Mouse (Mus musculus): ENCODE data around the gene Cenpc1. TPM values are rescaled to one million over a fixed set of nuclear protein-coding genes. Genes with fewer than 3 reads are reported as not detected.

The Cenpc1 gene
- total RNA-seq (2014; fragmentation: Nextera tagmentation) = 26.7 and 28.7 TPM in 2 replicates
- 43.5 and 46.1 TPM in 2 replicates for total RNA-seq (2017)

DNA sequence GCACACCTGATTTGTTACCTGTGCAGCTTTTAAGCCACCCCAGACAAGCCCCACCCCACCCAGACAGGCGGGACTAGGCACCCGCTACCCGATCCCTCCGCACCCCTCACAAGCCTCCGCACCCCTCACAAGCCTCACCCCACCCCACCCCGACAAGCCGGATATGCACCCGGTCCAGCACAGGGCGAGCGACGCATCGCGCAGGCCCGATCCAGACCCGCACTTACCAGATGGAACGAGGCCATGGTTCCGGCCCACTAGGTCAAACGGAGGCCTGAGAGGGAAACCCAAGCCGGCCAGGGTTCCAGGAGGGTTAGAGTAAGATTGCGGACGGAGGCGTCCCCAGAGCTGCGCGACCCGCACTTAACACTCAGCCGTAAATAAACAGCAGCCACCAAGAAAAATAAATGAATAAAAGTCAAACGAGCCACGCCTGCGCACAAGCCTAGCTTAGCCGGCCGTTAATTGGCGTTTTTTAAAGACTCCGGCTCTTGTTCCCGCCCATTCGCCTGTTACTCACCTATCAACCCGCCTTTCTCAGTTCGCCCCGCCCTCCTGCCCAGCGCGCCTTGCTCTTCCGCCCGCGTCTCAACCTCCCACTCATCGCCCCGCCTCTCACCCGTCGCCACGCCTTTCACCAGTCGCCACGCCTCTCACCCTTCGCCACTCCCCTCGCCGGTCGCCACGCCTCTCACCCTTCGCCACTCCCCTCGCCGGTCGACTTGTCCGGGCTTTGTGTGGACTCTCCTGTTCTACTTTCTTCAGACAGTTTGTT, at the start of gene Cenpc1:
Cenpc1 (minus strand) TSS at position 483 of the 775 bp plus-strand sequence.
- peak; percentile 82 for ATAC-seq (replicated peaks; ENCODE audit: poor library complexity, severe bottlenecking)

DNA sequence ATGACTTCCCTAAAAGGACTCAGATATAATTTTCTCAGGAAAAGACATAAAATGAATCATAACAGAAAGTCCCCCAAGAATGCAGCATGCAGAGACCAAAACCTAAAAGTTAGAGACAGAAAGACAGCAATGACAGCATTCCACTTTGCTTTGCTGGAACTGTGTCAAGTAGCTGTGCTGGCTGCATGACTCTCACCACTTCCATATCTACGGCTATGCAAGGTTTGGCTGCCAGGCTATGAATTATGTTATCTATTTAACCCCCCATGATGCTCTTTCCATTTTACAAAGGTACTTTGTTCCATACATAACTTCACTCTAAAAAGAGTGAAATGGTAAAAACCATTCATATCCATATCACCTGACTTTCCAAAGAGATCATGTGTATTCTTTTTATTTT, 48.6 kb upstream of the Cenpc1 start:
- ATAC-seq (replicated peaks; ENCODE audit: poor library complexity, severe bottlenecking) = no peak

DNA sequence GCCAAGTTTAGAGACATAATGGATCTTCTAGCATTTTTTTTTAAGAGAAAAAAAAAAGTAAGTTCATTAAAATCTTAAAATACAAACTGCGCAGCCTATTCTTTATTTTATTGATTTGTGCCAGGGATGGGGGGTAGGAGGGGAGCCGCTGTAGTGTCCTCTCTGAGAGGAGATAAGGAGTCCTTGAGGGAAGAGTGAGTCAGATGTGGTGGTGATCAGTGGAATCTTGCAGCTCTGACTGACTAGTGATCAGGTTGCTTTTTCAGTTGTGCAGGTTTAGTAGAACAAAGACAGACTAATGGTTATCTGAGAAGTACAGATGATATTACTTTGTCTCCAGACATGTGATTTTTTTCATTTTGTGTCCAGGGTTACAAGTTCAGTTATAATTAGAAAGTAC, 47.7 kb upstream of the Cenpc1 start:
- ATAC-seq (replicated peaks; ENCODE audit: poor library complexity, severe bottlenecking) = no peak

DNA sequence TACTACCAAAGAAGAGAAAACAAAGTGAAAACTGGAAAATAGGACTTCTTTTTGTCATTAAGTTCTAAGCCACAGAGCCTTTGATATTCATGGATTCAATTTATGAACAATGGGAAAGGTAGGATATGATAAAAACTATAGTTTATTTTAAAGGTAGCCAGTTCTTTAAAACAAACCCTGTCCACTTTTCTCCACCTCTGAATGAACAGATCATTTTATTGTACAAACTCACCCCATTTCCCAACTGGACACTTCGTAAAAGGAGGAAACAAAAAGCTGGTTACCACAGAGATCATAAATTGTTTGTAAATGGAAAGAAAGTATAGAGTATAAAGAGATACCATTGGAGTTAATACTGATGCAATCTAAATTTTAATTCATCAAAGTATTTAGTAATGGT, 45.7 kb upstream of the Cenpc1 start:
- ATAC-seq (replicated peaks; ENCODE audit: poor library complexity, severe bottlenecking) = no peak

DNA sequence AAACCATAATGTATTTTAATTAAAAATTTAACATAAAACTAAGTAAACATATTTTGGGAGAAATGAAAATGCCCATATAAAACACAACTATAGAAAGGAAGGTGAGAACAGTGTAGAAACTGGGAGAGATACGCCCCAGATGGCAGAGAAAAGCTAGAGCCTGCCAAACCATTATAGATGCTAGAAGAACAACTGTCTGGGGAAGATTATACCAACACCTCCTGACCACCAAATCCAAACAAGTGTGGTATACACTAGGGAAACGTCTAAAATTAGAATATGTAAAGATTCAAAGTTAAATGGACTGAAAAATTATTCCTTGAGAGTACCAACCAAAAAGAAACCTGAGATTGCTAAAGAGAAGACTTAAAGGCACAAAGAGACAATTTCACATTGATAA, 41.2 kb upstream of the Cenpc1 start:
- no peak for ATAC-seq (replicated peaks; ENCODE audit: poor library complexity, severe bottlenecking)

DNA sequence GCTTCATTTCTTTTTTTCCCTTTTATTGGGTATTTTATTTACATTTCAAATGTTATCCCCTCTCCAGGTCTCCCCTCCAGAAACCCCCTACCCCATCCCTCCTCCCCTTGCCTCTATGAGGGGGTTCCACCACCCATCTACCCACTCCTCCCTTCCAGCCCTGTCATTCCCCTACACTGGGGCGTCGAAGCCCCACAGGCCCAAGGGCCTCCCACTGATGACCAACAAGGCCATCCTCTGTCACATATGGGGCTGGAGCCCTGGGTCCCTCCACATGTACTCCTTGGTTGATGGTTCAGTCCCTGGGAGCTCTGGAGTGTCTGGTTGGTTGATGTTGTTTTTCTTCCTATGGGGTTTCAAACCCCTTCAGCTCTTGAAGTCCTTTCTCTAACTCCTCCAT, 36.8 kb upstream of the Cenpc1 start:
- ATAC-seq (replicated peaks; ENCODE audit: poor library complexity, severe bottlenecking) = no peak

DNA sequence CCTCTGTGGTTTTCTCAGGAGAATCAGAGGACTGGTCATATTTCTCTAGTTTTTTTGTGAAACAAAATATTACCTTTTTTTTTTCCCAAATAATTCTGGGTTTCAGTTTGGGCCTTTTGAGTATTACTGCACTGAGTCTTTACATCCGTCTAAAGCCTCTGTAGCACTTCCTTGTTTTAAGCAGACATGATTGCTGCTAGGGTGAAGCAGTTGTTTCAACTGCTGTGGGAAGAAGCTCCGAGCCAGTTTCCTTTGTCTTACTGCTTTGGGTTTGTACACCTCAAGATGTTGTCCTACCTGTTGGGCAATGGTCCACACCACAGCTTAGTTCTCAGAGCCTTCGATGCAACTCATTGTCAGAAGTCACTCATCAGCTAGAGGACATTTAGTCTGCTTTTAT, 35.2 kb upstream of the Cenpc1 start:
- peak; percentile 88 for ATAC-seq (replicated peaks; ENCODE audit: poor library complexity, severe bottlenecking)

DNA sequence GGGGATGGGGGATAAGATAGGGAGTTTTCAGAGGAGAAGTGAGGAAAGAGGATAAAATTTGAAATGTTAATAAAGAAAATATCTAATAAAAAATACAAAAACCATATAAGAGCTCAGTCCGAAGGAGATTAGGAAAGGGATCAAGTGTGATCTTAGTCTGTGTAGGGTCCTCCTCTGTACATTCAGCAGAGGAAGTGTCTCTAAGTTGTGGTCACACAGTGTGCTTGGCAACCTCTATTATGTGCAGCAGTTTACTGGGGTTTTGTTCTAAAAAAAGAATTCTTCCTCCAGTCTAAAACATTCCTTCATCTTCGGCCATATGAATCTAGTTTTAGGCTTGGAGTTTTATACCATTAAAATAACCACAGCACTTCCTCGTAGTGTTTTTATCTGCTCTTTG, 33.6 kb upstream of the Cenpc1 start:
- peak; percentile 82 for ATAC-seq (replicated peaks; ENCODE audit: poor library complexity, severe bottlenecking)

DNA sequence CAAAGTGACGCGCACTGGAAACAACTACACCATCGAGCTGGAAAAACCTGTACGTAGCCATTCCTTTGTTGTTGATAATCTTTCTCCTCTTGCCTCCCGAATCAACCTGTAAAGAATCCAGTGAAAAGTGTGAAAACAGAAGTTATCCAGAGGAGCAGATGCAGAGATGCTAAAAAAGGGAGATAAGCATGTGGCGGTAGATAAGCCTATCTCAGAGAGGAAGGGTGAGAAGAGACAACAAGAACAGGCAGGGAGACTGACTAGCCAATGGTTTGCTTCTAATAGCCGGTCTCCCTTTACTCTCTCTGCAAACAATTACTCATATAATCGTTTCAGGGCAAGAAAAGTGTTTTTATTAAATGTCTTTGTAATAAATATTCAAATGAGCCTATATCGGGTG, 29.4 kb upstream of the Cenpc1 start:
- ATAC-seq (replicated peaks; ENCODE audit: poor library complexity, severe bottlenecking) = no peak

DNA sequence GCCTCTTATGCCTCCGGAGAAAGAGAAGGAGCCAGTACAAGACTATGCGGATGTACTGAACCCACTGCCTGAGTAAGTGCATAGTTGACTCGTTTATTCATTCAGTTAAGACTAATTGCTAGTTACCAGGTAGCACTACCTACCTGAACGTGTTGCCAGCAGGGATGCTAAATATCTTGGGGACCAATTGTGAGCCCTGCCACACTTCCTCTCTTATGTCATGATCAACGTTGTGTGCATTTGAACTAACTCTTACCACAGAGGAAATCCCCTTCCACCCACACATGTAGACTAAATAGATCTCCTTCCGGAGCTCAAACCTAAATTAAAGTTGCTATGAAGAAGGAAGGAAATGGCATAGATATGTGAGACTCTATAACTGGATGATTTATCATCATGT, 21.4 kb upstream of the Cenpc1 start:
- peak; percentile 80 for ATAC-seq (replicated peaks; ENCODE audit: poor library complexity, severe bottlenecking)

DNA sequence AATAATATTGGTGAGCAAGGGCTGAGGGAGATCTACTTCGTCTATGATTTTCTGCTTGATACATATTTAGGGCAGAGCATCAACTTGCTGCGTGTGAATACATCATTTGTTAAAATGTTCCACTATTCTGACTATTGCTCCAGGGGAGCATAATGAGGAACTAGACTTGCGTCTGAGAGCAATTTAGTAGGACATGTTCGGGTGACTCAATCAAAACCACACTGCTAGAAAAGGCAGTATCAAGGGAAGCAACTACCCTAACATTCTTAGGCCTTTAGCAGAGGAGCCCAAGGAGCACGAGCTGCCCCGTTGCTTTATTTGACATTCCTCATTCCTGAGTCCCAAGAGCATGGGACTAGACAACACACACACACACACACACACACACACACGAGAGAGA, 19.6 kb upstream of the Cenpc1 start:
- peak; percentile 98 for ATAC-seq (replicated peaks; ENCODE audit: poor library complexity, severe bottlenecking)

DNA sequence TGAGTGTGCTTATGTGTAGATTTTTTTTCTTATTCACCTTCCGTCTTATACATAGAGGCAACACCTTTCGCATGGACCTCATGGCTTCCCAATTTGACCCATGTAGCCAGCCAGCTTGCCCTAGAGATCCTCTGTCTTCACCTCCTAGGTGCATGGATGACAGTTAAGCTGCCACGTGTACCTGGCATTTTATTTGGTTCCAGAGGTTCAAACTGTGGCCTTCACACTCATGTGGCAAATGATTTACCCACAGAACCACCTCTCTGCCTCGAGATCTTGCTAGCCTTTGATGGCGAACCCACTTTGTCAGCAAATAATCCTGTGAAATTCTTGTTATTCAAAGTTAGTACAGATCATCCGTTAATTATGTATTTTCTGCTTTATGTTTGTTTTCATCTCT, 18.6 kb upstream of the Cenpc1 start:
- ATAC-seq (replicated peaks; ENCODE audit: poor library complexity, severe bottlenecking) = no peak

DNA sequence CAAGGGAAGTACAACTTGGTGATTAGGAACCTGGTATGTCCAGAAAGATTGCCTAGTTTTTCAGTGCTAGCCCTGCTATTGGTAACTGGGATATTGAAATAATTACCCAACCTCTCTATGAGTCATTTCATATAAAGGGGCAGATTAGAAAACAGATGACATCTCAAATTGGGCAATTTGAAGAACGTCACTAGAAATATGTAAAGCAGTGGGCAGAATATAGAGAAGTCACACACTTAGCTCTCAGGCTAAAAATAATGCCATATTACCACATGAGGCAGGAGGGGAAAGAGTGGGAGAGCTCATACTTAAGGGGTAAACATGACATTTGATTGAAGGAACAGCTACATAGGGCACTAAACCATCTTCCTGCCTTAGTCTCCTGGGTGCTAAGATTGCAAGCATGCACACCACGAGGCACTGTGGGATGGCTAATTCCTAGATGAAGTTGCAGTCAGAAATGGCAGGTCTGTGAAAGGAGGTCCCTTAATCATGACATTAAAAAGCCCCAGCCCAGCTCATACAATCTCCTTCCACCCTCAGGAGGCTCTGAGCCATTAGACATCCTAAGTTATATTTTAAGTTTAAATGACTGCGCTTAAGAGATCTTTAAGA, 13.4 kb upstream of the Cenpc1 start:
- ATAC-seq (replicated peaks; ENCODE audit: poor library complexity, severe bottlenecking) = peak; percentile 95

DNA sequence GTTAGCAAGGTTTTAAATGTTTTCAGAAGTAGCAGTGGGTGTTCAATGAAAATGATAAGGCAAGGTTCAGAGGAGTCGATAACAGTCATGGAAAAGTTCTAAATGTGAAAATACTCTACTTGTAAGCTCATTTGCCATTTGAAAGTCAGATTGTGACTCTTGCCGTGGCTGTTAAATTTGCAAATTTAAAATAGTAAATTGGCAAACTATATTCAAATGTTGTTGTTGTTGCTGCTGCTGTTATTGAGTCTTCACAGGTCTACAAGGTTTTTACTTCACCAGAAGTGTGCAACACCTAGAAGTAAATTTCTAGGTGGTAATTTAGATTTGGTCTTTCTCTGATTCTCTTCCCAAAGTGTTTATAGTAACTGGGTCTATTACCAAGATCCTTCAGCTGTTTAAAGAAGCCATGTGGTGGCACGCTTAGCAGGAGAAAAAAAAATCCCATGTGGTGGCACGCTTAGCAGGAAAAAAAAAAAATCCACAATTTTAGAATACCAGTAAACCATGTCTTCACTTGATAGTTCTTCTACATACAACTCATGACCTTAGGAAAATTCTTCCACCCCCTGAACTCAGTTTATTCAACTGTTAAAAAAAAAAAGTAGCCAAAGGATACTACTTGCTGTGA, 7.5 kb upstream of the Cenpc1 start:
- no peak for ATAC-seq (replicated peaks; ENCODE audit: poor library complexity, severe bottlenecking)

DNA sequence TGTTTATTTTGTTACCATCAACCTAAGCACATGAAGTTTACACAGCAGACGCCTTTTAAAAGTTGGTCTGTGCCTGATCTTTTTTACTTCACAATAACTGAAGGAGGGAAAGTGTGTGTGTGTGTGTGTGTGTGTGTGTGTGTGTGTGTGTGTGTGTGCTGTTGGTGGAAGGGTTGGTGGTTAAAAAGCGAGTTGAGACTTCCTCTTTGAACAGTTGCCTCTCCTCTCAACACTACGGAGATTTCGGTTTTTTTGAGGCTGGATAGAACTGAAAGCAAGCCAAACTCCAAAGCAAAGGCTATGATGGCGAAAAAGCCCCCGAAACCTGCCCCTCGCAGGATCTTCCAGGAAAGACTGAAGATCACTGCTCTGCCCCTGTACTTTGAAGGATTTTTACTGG, 6.2 kb upstream of the Cenpc1 start, which contains the start of gene Stap1:
Stap1 (plus strand) TSS at position 209 of the 400 bp plus-strand sequence.
- ATAC-seq (replicated peaks; ENCODE audit: poor library complexity, severe bottlenecking) = peak; percentile 57

DNA sequence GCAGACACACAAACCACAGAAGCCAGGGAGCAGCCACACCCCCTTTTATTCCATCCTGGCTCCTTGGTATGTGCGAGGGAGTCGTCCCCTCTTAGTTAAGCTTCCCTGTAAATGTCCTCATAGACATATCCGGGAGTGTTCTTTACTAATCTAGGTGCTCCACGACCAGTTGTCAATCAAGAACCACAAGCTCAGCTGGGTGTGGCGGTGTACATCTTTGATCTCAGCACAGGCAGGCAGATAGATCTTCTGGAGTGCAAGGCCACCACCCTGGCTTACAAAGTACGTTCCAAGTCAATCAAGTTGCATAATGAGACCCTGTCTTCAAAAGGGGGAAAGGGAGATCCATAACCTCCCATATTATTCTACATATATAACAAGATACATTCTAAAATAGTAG, 3.7 kb upstream of the Cenpc1 start:
- ATAC-seq (replicated peaks; ENCODE audit: poor library complexity, severe bottlenecking) = no peak

DNA sequence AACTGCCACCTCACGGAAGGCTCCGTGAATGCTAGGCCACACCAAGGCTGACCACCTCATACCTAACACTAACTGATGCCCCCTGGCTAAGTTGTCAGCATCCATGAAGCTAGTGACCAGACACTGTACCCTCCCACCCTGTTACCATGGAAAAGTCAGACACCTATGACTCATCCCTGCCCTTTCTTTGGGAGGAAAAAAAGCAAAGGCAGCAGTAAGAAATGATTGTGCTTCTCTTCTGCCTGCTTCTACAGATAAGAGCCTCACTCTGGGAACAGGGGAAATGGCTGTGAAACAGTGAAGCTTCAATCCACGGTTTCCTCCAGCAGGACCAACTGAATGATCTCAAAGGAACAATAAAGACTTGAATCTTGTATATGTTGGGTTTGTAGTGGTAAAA, 3.1 kb upstream of the Cenpc1 start:
- ATAC-seq (replicated peaks; ENCODE audit: poor library complexity, severe bottlenecking) = peak; percentile 23

DNA sequence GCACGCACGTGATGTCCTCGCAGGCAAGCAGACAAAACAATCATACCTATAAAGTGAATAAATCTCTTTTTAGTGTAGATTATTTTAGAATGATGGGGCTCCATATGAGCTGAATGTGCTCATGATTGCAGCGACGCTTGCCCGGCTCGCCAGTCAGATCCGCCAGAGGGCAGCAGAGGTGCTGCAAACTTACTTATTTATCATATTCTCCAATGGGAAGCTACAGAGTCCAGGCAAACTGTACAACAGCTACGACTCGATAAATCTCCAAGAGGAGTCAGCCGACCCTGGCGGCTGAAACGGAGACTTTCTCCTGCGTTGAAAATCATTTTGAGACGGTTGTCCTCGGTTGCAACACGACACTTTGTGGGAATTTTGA, 1.2 kb upstream of the Cenpc1 start:
- ATAC-seq (replicated peaks; ENCODE audit: poor library complexity, severe bottlenecking) = peak; percentile 56

DNA sequence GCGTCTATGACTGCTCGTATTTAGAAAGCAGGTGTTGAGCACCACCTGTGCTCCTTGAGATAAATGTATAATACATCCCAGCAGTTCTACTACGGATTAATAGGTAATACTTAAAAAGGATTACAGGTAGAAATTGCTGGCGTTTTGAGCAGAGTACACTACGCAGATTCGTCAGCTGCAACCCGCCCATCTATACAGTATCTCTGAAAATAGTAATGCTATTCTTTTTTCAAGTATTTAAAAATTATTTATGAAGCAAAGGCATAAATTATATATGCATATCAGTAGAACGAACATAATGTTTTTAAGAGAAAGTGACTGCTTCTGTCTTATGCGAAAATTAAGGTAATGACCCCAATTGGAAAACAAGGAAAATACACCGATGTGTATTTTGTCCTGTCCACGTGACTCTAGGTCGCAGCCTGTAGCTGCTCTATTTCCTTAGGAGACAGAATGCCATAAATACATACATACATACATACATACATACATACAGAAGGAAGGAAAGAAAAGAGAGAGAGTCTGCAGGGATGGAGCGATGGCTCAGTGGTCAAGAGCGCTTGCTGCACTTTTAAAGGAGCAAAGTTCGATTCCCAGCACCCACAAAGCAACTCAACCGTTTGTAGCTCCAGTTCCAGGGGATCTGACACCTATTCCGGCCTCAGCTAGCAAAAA, 630 bp upstream of the Cenpc1 start:
- ATAC-seq (replicated peaks; ENCODE audit: poor library complexity, severe bottlenecking) = 0 out of 2 replicates have a peak, but pooled peaks have one; percentile 1

DNA sequence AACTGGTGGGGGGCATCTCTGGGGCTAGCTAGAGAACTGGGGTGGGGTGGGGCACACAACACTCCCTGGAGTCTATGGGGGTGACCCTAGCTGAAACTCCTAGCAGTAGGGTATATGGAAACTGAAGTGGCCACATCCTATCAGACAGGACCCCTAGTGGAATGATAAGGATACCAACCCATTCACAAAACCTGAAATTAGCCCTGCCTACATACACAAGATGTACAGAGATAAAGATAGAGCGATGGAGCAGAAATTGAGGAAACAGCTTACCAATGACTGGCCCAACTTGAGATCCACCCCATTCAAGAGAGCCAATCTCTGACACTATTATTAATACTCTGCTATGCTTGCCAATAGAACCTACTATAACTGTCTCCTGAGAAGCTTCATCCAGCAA, 1.9 kb downstream of the Cenpc1 start:
- no peak for ATAC-seq (replicated peaks; ENCODE audit: poor library complexity, severe bottlenecking)

DNA sequence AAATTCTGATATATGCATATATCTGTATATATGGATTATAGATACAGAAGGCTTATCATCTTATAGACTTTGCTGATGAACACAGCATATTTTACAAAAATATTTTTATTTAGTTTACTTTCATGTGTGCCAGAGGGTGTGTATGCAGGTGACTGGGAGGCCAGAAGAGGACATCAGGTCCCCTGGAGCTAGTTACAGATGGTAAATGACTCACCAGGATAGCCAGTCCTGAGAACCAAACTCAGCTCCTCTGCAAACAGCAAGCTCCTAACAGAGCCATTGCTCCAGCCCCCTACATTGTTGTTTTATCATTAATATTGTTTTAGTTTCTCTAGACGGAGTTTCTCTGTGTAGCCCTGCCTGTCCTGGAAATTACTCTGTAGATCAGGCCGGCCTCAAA, 35.6 kb downstream of the Cenpc1 start:
- no peak for ATAC-seq (replicated peaks; ENCODE audit: poor library complexity, severe bottlenecking)

Measured in granulocyte monocyte progenitor cell, adult 5-6 weeks (primary cell).